Mouse (Mus musculus): ENCODE measurements around the gene Hras.

GRCm38 (mm10) chr7:141196619-141197282 lies 2.9 kb upstream of the Hras start:
- TF ChIP-seq CTCF (conservative IDR thresholded peaks at IDR 0.05; ENCODE audit: low read length) (no peak), POU5F1 (IDR thresholded peaks at IDR 0.05; ENCODE audit: borderline replicate concordance, low read length) (no peak), NANOG (IDR thresholded peaks at IDR 0.05; ENCODE audit: borderline replicate concordance, low read length) (no peak)

Measured in E14TG2a.4 (cell line).